Mouse (Mus musculus) lung, postnatal 0 days (tissue): ENCODE data around the gene Adcy6.

Source experiments
- CTCF ChIP-seq: IDR thresholded peaks from 2 replicates; pipeline ENCODE4 v1.5.1; 2016; ENCODE audit warnings: antibody characterized with exemption, mild to moderate bottlenecking
- EP300 ChIP-seq: IDR thresholded peaks from 2 replicates; pipeline ENCODE4 v1.6.1; 2016; ENCODE audit warnings: antibody characterized with exemption, mild to moderate bottlenecking, control low read depth

DNA sequence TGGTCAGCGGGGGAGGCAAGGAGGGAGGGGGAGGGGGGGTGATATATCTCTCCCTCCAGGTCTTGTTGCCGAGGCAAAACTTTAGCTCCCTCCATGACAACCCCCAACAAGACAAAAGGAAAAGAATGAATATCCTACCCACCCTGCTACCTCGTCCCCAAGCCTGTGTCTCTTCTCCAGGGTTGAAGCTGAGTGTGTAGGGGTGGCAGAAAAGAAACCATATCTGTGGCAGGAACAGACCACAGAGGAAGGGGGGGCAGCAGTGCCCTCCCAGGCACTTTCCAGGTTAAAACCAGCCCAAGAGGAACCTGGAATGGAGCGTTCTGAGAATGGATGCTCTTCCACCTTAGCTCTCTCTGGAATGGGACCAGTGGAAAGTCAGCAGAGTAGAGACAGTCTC, 20.7 kb upstream of the Adcy6 start, which contains the start of gene Cacnb3:
- TF ChIP-seq CTCF (no peak), EP300 (no peak)
